Mouse (Mus musculus) spleen, adult 18-20 months (tissue): Measurements from ENCODE around the gene Zfp362.

Experiments used
- DNase-seq, 2 experiments: peaks; one replicate each; pipeline ENCODE4 v3.0.0; 2022; ENCODE audit warnings: mixed read lengths in 2 of 2

Zfp362 gene

DNA sequence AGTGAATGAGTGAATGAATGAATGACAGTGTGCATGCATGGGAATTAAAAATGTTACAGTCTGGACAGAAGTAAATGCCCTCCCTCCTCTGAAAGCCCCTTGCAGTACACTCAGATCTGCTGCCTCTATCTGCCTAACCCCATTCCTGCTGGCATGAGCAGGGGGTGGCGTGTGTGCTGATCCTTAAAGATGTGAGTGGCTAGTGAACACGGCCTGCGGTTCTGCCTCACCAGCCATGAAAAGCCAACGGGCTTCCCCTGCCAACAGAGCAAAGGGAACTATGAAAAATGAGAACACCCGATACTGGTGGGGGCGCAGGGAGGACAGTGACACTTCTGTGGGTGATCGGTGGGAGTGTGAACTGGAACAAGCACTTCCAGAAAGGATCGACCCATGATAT, 9.1 kb downstream of the Zfp362 start:
- DNase-seq, result no peak

DNA sequence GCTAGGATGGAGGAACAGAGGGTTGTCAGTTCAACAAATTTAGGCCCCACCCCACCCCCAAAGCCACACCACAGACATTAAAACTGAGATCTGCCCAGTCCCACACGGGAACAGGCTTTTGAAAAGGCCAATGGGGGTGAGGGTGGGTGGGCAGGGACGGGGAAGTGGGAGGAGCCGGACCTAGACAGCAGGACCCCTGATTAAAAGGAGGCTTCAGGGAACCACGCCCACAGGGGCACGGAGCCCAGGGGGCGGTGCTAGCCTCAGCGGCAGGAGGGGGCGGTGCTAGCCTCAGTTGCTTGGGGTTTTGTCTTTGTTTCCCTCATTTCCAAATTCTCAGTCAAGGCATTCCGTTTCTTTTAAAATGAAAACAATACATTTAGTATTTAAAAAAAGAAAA, 10.2 kb downstream of the Zfp362 start:
- DNase-seq, result no peak

DNA sequence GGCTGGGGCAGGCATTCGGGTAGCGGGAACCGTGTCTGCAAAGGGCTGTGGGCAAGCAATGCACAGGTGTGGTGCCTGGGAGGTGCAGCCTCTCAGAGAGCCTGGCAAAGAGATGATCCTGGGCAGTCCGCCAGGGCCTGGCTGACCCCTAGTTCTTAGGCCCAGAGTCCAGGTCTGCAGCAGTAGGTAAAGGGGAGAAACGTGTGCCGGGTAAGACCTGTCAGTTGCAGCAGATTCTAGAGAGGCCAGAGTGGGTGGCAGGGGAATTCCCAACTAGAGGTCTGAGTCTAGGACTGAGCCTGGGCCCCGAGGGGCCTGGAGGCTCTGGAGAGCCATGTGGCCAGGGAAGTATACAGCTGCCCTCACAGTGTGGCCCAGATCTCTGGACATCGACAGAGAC, 11.6 kb downstream of the Zfp362 start:
- no peak for DNase-seq

DNA sequence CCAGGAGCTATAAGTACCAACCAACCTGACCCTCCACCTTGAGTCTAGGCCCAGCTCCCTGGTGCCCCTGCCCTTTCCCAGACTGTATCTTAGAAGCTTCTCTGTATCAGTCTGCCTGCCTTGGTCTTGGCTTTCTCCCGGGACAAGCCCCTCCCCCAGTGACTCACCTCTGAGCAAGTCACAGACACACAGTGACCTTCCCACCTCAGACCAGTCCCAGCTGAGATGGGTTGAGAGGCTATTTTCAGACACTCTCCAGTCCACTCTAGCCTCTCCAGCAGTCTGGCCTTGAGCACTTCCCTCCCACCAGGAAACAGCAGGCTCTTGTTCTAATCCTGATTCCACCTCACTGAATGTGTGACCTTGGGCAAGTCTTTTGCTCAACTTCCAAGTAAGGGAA, 12.1 kb downstream of the Zfp362 start:
- no peak for DNase-seq

DNA sequence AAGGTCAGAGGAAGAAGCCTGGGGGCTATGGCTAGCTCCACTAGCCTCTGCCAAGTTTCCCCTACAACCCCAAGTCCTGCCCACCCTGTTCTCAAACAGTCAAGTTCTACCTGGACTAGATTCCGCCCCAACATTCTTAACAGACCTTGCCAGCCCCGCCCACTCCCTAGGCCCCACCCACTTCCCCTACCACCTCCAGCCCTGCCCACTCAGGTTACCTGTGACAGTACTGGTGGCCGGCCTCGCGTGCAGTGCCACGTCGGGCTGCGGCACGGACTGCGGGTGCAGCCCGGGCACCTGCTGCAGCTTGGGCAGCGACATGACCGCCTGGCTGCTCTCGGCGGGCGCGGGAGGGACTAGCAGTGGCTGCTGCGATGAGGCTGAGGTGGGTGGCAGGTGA, 16.2 kb downstream of the Zfp362 start:
- DNase-seq, result no peak

DNA sequence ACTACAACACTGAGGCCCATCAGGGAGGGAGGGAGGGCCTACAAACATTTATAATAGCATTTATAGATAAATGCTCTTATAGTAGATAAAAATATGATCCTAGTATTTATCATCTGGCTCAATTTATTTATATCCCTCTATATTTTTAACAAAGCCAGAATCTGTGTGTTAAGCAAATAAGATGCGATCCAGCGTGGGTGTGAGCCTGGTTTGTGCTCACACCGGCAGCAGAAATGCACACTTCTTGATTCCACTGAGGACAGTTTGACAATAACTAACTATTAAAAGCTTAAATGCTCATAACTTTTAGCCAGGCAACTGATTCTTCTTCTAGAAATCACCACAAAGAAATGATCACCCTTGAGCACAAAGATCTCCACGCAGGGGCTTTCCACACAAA, 17.7 kb downstream of the Zfp362 start:
- DNase-seq, result no peak

DNA sequence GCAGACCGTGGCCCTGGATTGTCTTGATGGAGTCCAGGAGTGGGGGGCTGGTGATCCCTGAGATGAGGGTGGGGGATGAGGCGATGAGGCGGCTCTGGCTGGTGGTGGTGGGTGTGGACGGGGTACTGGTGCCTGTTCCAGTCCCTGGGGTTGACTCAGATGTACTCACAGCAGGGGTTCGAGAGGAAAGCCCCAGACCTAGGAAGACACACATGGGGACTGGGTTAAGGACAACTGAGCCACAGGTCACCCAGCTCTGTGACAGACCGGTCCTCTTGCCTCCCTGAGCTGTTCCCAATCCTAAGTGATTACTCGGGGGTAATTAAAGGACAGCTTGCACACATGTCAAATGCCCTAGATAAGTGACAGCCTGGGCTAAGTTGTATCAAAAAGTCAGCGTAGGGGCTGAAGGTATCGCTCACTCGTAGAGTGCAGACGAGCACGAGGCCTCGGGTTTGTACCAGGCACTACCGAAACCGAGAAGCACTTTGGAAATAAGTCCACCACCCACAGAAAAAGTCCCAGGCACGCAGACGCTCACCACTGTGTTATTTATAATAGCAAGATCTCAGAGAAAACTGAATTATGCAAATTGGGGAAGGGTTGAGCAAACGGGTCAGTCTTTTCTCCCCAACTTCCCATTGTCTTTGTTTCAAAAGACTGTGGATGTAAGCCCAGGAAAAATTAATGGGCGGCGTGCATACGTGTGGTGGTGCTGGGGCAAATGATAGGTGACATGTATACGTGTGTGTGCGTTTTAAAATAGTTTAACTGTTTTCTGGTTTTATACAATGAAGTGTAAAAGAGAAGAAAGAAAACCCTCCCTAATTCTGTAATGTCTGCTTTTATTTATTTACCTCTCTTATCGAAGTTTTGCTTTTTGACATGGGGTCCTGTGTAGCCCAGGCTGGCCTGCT, 18.6 kb downstream of the Zfp362 start:
- DNase-seq, result no peak

DNA sequence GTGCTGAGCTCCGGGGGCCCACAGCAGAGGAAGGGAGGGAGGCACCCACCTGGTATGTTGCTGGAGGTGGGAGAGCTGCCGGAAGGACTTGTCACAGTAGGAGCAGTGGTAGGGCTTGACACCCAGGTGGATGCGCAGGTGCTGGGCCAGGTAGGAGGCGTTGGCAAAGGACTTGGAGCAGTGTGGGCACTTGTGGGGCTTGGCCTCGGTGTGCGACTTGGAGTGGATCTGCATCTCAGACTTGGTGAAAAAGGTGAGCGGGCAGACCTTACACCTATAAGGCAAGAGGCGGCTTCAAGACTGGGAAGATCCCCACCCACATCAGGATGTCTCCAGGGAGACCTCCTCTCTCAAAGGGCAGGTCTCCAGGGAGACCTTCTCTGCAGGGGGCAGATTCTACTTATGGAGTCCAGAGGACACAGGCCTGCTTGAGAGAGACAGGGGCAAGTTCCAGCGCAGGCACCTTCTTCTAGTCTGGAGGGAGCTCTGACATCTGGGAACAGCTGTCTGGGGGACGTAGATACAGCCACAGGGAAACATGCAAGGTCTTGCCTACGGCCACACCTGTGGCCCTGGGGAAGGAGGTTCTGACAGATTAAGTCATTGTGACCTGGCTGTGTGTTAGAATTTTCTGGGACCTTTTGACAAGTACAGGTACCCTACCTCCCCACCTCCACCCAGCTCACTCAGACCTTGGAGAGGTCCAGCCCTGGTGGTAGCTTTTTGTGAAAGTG, 19.8 kb downstream of the Zfp362 start:
- no peak for DNase-seq

DNA sequence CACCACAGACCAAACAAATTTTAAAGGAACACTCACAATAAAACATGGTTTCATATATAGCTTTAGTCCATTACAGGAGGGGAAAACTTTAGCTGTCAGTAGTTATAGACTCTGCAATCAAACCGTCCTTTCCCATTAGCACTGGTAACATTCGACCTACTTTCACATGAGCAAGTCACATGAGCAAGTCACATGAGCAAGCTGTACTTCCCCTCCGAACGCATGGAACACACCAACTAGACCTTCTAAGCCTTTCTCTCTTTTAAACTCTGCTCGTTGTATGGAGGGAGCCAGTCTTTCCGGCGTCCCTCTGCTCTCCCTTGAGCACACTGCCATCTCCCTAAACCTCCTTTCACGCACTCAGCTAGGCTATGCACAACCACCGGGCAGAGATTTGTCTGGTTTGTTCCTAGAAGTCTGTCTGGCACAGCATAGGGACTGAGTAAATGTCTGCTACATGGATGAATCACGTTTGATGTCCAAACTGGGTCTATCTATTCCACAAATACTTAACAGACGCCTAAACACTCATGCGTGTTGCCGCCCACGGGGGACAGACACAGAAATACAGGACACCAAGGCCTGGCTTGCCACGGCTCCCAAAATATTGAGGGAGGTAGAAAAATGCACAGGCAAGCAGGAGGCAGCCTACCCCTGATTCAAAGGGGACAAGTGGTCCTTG, 20.8 kb downstream of the Zfp362 start:
- DNase-seq, result no peak

DNA sequence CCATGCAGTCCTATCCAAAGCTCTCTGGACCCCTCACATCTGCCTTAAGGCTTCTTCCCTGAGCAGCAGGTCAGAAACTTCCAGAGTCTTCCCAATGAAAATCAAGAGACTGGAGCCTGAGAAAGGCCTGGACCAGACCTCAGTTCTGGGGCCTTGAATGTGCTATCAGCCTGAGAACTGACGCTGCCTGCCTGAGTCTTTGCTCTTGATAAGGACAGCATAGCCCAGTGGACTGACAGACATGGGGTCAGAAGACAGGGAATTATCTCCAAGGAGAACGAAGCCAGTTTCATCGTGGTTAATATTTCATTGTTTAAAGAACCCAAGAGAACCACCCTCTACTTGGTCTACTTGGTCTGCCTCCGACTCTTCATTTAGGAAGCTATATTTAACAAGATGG, 23.2 kb downstream of the Zfp362 start:
- no peak for DNase-seq

DNA sequence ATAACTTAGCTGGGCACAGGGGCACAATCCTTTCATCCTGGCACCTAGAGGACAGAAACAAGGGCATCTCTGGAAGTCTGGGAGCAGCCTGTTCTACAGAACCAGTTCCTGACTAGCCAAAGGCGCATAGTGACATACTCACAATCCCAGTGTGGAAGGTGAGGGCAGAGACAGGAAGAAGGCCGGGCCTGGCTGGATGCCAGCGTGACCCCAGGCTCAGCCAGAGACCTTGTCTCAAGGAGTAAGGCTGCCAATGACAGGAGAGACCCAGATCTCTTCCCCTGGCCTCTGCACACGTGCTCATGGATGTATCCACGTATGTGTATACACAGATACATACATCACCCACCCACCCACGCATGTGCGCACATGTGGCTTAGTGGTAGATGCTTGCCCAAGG, 23.8 kb downstream of the Zfp362 start:
- DNase-seq, result no peak

DNA sequence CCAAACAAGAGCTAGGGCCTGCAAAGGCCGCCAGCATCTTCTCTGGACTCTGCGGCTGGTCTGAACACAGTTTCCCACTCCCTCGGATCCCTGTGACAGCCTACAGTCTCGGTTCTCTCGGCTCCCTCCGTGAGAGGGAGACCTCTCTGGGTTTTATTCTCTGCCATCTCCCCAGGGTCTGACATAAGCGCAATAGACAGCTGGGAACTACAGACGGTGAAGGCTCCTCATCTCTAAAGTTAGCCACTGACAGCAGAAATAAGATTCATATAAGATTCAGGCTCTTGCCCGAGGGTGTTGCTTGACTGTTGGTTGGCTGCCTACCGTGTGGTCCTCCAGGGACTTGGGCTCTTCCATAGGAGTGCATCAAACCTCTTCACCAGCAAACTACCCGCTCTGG, 28.3 kb downstream of the Zfp362 start:
- DNase-seq, result no peak

DNA sequence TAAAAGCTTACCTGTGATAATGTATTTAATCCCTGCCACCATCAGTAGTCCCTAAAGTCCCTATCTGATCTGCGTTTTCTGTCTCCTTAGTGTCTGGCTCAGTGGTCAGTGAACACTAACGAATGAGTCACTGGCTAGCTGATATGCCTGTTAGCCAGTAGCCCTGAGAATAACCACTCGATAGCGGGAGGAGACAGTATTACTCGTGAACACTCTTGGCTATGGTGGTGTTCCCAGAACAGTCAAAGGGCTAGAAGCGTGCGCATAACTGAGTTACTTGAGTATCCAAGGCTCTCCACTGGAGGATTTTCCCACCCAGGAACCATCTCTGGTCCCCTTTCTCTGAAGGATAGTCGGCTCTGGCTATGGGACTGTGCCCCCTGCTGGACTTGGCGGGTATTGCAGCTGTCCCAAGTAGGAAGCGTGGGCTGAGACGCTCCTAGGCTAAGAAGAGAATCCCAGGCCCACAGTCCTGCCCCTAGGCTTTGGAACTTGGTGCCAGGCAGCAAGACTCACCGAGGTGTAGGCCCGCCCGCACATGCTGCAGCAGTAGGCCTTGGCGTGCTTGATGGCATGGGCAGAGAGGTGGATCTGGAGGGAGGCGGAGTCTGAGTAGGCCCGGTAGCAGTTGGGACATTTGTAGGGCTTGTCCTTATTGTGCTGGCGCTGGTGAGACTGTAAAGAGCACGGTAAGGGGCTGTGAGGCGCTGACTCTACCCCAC, 29.1 kb downstream of the Zfp362 start:
- DNase-seq, result peak; percentile 45 to 82

DNA sequence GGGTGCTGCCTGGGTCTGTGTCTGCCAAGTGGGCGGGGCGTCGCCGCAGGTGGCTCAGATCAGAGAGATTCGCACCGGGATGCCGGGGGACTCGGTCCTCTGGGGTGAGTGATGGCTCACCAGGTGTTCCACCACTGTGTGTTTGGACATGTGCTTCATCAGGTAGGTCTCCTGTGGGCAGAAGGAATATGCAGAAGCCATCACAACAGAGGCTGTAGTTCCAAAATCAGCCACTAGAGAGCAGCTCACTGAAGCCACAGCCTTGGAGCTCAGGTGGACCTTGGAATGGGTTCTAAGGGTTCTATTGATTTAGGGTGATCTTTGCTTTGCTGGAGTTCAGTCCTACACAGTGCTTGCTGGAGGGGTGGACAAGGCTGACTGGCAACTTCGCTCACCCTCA, 31.4 kb downstream of the Zfp362 start:
- DNase-seq, result peak in 1 of 2 experiments; percentile 56

DNA sequence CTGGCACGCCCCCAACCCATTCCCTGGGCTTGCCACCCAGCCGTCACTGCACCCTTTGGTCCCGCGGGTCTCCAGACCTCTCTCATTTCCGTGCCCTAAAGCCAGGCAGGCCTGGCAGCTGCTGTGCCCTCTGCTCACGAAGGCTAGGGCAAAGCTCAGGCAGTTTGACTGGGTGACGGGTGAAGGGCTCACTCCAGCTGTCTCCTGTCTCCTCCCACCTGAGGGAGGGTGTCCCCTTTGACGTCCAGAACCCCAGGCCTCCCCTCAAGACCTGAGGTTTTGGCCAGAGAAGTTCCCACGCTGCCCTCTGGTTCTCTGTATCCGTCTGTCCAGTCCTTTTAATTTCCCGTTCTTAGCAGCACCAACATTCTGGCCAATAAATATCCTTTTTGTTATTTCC, 32.0 kb downstream of the Zfp362 start:
- DNase-seq, result no peak

DNA sequence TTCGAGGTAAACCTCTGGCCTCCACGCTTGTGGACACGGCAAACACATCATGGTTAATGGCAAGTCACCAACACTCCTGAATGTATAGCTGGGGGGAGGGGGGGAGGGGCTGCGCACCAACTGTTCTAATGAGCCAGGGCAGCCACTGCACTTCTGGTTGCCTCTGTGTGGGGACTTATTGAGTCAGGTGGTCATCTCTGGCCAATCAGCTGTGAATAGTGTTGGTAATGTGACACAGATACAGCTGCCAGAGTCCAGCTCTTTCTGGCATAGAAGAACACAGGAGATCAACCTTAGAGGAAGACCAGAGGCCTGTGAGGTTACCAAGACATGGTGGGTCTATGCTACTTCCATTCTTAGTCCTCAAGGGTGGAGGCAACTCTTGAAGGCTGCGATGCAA, 35.1 kb downstream of the Zfp362 start:
- DNase-seq, result no peak

DNA sequence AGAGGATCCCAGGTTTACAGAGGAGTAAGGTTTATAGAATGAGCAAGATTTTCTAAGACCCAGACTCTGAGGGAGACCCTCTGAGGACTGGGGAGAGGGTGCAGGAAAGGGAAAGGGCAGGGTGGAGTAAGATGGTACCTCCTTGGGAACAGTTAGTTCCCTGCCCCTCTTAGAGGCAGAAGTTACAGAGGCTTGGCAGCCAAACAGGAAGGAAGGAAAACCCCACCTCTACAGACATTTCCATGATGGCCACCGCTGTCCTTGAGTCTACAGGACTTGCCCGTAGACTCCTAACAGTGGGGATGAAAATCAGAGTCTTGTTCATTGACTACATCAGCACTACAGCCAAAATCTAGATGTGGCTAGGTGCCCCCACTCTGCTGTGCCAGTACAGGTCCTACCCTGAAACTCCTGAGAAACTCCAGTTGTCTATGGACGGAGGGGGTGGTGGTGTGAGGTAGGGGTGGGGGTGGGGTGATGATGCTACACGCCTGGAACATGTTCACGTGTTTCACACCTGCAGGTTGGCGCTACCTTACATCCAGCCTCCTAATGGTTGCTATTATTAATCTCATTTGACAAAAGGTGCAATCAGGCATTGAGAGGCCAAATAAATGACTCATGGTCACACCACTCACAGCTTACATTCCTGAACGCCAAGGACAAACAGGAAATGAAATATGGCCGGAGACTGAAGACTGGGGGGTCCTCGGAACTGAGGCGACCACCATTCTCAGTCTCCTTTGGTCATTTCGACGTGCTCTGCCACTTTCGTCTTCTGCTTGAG, 36.1 kb downstream of the Zfp362 start:
- DNase-seq, result no peak

DNA sequence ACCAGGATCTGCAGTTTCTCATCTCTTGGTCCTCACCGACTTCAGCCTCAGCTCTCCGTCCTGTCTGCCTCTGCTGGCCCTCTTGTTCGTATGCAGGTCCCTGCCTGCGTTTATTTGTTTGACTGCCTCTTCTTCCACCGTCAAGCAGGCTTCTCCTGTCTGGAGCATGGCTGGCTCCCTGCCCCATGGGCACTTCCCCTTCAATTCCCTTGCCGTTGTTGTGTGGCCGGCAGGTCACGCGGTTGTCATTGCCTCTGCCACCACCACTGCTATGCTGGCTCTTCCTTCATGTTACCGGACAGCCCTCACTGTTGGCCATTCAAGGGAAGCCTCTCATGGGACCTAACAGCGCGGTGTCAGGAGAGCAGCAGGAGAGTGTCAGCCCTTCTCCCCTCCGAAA, 37.7 kb downstream of the Zfp362 start:
- DNase-seq, result no peak

DNA sequence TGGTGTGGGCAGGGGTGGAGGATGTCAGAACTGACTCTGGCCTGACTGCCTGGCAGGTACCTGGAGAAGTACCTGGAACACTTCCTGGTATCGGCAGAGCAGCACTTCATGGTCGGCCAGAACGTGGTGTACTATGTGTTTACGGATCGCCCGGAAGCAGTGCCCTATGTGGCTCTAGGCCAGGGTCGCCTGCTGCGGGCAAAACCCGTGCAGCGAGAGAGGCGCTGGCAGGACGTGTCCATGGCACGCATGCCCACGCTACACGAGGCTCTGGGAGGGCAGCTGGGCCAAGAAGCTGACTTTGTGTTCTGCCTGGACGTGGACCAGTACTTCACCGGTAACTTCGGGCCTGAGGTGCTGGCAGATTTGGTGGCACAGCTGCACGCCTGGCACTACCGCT, 38.9 kb downstream of the Zfp362 start:
- no peak for DNase-seq

DNA sequence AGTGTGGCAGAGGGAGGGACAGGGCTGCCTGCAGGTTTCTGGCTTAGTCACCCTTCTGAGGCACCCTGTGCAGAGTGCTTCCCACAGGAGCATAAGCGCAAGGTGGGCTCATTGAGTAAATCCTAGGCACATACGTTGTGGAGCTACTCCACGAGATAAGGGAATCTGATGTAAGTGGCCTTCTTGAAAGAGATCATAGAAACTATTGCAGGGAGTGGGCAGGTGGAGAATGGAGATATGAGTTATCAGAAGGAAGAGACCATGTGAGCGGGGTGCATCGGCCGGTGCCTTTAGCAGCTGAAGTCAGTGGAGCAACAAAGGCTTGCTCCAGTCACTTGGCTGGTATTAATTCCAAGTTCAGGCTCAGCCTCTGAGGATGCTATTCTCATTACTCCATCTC, 45.8 kb downstream of the Zfp362 start:
- no peak for DNase-seq

DNA sequence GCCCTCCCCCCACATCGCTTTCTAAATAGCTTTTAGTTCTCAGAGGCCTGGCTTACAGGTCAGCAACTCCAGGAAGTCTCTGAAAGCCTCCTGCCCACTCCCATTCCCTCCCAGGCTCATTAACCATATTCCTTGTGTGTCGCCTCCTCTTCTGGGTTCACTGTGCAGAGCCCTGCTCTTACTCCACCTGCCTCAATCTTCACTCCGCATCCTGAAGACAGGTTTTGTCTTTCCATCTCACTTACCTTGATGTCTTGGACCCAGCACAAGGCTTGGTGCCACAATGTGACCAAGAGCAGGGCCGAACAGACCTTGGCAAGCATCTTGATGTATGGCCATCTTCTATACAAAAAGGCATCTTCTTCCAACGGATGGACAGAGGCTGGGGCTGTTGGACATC, 46.6 kb downstream of the Zfp362 start:
- DNase-seq, result no peak

DNA sequence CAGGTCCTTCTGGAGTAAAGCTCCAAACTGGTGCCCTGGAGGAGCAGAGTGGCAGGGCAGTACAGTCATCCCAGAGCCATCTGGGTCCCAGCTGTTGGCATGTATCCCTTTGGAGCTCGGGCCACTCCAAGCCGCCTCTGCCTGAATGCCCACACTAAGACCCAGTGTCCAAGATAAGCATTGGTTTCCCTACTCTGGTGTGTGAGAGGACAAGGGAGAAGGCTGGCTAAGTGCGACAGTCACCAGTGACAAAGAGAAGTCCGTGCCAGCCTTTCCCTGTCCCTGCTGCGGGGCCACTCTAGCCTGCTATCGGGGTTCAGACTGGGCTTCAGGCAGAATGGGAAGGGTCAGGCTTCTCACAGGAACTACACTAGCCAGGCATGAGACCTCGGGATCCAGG, 49.9 kb downstream of the Zfp362 start:
- no peak for DNase-seq
